Mouse (Mus musculus) heart, adult 2 months (tissue): ENCODE results near the gene Neo1. TPM values are rescaled to one million over a fixed set of nuclear protein-coding genes. Genes with fewer than 3 reads are reported as not detected.
A peak's percentile ranks its signal among the peaks of the same experiment; 100 is the strongest.

Experiments
- DNase-seq, 2 experiments: peaks; one replicate each; pipeline ENCODE4 v3.0.0; 2021
- H3K27ac ChIP-seq: fragments of 200-600 bp; 2 replicates; pipeline ENCODE4 v1.8.1; 2022
- H3K27me3 ChIP-seq: fragments of 200-500 bp; 2 replicates; pipeline ENCODE4 v1.6.1; 2012; ENCODE audit warnings: mild to moderate bottlenecking, low read length, inconsistent platforms, mixed read lengths; ENCODE audit not compliant: control insufficient read depth, insufficient read depth
- H3K36me3 ChIP-seq: fragments of 200-500 bp; 2 replicates; pipeline ENCODE4 v1.6.1; 2012; ENCODE audit warnings: low read length, inconsistent platforms; ENCODE audit not compliant: control insufficient read depth, insufficient read depth
- H3K4me1 ChIP-seq: fragments of 200-500 bp; 2 replicates; pipeline ENCODE4 v1.6.1; 2011; ENCODE audit warnings: low read length; ENCODE audit not compliant: control insufficient read depth, insufficient read depth
- H3K4me3 ChIP-seq: fragments of 200-600 bp; 2 replicates; pipeline ENCODE4 v1.8.1; 2022
- H3K79me2 ChIP-seq: fragments of 200-500 bp; replicated peaks from 2 replicates; pipeline ENCODE4 v1.6.1; 2012; ENCODE audit warnings: mild to moderate bottlenecking, inconsistent platforms, low read length, moderate library complexity, mixed read lengths; ENCODE audit not compliant: control insufficient read depth, insufficient read depth
- H3K9ac ChIP-seq: fragments of 200-500 bp; 2 replicates; pipeline ENCODE4 v1.6.1; 2012; ENCODE audit warnings: low read depth, mild to moderate bottlenecking, control low read depth, inconsistent platforms, low read length, mixed read lengths
- CTCF ChIP-seq: fragments of 200-600 bp; IDR thresholded peaks from 2 replicates; pipeline ENCODE4 v1.8.1; 2022; ENCODE audit warnings: antibody characterized with exemption, mild to moderate bottlenecking, moderate library complexity
- EP300 ChIP-seq: fragments of 200-500 bp; IDR thresholded peaks from 2 replicates; pipeline ENCODE4 v1.6.1; 2011; ENCODE audit warnings: low read depth, low read length, control low read depth; ENCODE audit not compliant: insufficient read depth
- POLR2A ChIP-seq: fragments of 200-500 bp; IDR thresholded peaks from 2 replicates; pipeline ENCODE4 v1.6.1; 2011; ENCODE audit warnings: mild to moderate bottlenecking, low read depth, low read length, control low read depth; ENCODE audit not compliant: insufficient read depth
- WGBS: fragments of 180-500 bp; shearing (Covaris S2); methylation state at CpG from one replicate; pipeline ENCODE4 v1.1.7; 2018; 5-methylcytosine and 5-hydroxymethylcytosine counted together
- intact Hi-C: fragments of 180-260 bp; cut with DNase I; formaldehyde crosslinking; loops from one replicate; pipeline ENCODE4 v1.15.1; 2025
- polyA plus RNA-seq: library from polyadenylated mRNA; depleted of rRNA; stranded (reverse); fragments of >200 nt; gene quantifications from 2 replicates; pipeline ENCODE4 v1.2.3, GENCODE M21; 2012
- total RNA-seq, 2 experiments: library from RNA; stranded (reverse); gene quantifications; 2 replicates each; pipeline ENCODE4 v1.2.3; 2021

Gene Neo1
- total and polyA plus RNA-seq, 3 experiments = 30.5 to 48.1 (median 46.9) TPM

GRCm38 (mm10) chr9:59033492-59033891, 2.7 kb downstream of the Neo1 start:
- Histone ChIP-seq H3K4me3 (no peak overlapping the region), H3K36me3 (peaks cover 4% of the 10 kb centered on the region), H3K79me2 (peaks cover 2% of the 10 kb centered on the region; the same call in 1 of the 2 replicates), H3K27me3 (no peaks in the 10 kb centered on the region), H3K9ac (no peak overlapping the region), H3K4me1 (peaks cover 3% of the 10 kb centered on the region), H3K27ac (no peak overlapping the region)
- intact Hi-C loops = loop anchor here (10.0 kb wide), 1 partner anchor 1169 kb away; no protein-coding TSS in a partner anchor
- no peak for DNase-seq
- 70% methylated on average over 3 of the region's 3 CpGs for WGBS
- TF ChIP-seq CTCF = no peak

- Histone ChIP-seq H3K27me3 (no peaks in the 10 kb centered on the region), H3K4me3 (no peak overlapping the region), H3K27ac (no peak overlapping the region), H3K36me3 (no peaks in the 10 kb centered on the region), H3K79me2 (no peaks in the 10 kb centered on the region), H3K4me1 (no peaks in the 10 kb centered on the region), H3K9ac (no peak overlapping the region)
- WGBS = 72% methylated on average over 4 of the region's 4 CpGs
- intact Hi-C loops = no loop called here
- no peak for DNase-seq
- TF ChIP-seq EP300 (no peak), POLR2A (no peak), CTCF (no peak)
Measured at GRCm38 (mm10) chr9:59024245-59024844, 11.9 kb downstream of the Neo1 start.

- WGBS = 90% methylated on average over 3 of the region's 3 CpGs
- Histone ChIP-seq H3K27me3 (no peaks in the 10 kb centered on the region), H3K4me1 (peaks cover 1% of the 10 kb centered on the region; the same call in 1 of the 2 replicates), H3K79me2 (no peaks in the 10 kb centered on the region; the same call in 1 of the 2 replicates), H3K9ac (no peak overlapping the region), H3K36me3 (no peaks in the 10 kb centered on the region; the same call in none of the 2 replicates), H3K27ac (no peak overlapping the region), H3K4me3 (no peak overlapping the region)
- no peak for TF ChIP-seq EP300
- no peak for DNase-seq
- intact Hi-C loops = no loop called here
Measured at GRCm38 (mm10) chr9:59016060-59016719, 20.1 kb downstream of the Neo1 start.

- 2% methylated on average over 2 of the region's 2 CpGs for WGBS
- Histone ChIP-seq H3K36me3 (no peaks in the 10 kb centered on the region; the same call in none of the 2 replicates), H3K27me3 (no peaks in the 10 kb centered on the region), H3K4me3 (no peak overlapping the region), H3K79me2 (no peaks in the 10 kb centered on the region; the same call in 1 of the 2 replicates), H3K27ac (no peak overlapping the region), H3K4me1 (peaks cover 1% of the 10 kb centered on the region; the same call in 1 of the 2 replicates), H3K9ac (no peak overlapping the region)
- TF ChIP-seq CTCF (peak; percentile 92), POLR2A (no peak), EP300 (no peak)
- DNase-seq = no peak
- intact Hi-C loops = loop anchor here (1.0 to 5.0 kb wide), 3 partner anchors 236 to 269 kb away; no protein-coding TSS in a partner anchor
Measured at GRCm38 (mm10) chr9:59013365-59013764, 22.9 kb downstream of the Neo1 start.

GRCm38 (mm10) chr9:58989255-58989928, 46.8 kb downstream of the Neo1 start:
- Histone ChIP-seq H3K9ac (no peak overlapping the region), H3K4me1 (no peaks in the 10 kb centered on the region; the same call in 1 of the 2 replicates), H3K27ac (no peak overlapping the region), H3K79me2 (no peaks in the 10 kb centered on the region), H3K27me3 (no peaks in the 10 kb centered on the region), H3K36me3 (peaks cover 2% of the 10 kb centered on the region; the same call in 1 of the 2 replicates), H3K4me3 (no peak overlapping the region)
- intact Hi-C loops = no loop called here
- WGBS = 79% methylated on average over 5 of the region's 5 CpGs
- DNase-seq = no peak
- TF ChIP-seq POLR2A = no peak
- TF ChIP-seq CTCF = no peak
- TF ChIP-seq EP300 = no peak

- 76% methylated on average over 15 of the region's 15 CpGs for WGBS
Measured at GRCm38 (mm10) chr9:58979034-58979433, 57.2 kb downstream of the Neo1 start.

More at GRCm38 (mm10) chr9:58979034-58979433, 57.2 kb downstream of the Neo1 start:
- no peak for TF ChIP-seq EP300
- TF ChIP-seq POLR2A = no peak
- no peak for TF ChIP-seq CTCF
- DNase-seq = no peak
- Histone ChIP-seq H3K4me3 (no peak overlapping the region), H3K36me3 (peaks cover 3% of the 10 kb centered on the region; the same call in 1 of the 2 replicates), H3K4me1 (no peaks in the 10 kb centered on the region), H3K79me2 (no peaks in the 10 kb centered on the region), H3K9ac (no peak overlapping the region), H3K27ac (no peak overlapping the region), H3K27me3 (no peaks in the 10 kb centered on the region)
- intact Hi-C loops = no loop called here
